Mouse (Mus musculus): ENCODE results near the gene Catsperg1. TPM values are rescaled to one million over a fixed set of nuclear protein-coding genes. Genes with fewer than 3 reads are reported as not detected.
A peak's percentile ranks its signal among the peaks of the same experiment; 100 is the strongest.
"Not testable (repeated sequence)": the region's sequence is repeated elsewhere in the genome, so short reads cannot be mapped to it uniquely, and the experiment has no call there.

Gene Catsperg1
- total RNA-seq, 2 experiments from 2014 or later: 2.0 TPM

DNA sequence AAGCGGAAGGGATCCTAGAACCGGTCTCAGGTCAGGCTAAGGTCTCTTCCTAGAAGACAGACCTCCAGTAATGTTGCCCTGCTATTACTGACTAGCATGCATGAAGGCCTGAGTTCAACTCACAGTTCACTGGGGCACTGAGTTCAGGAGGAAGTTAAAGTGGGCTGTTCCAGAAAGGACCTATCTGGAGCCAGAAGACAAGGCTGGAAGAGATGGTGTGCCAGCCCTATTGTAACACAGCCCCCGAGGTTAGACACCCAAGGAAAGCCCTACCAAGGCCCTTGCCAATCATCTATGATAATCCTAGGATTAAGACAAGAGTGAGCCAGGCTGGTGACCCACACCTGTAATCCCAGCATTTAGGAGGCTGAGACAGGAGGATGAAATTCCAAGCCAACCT lies 17.7 kb upstream of the Catsperg1 start:
- no peak for DNase-seq (ENCODE audit: low spot score in 2 of 2)

DNA sequence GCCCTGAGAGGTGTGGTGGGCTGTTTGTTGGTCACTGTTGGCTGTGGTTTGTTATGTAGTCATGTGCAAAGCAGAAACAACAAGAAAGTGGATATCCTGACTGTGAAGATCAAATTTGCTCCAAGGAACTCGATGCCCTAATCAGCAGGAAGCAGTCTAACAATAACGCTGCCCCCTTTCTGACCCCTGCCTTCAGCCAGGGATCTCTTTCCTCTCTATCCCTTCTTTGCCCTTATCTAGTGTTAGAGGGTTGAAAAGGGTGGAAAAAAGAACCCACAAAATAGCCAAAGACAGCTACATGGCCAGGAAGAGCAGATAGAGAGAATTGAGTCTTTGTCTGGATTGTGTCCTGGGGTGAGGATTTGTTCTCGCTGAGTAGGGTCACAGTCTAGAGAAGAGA lies 16.7 kb upstream of the Catsperg1 start:
- DNase-seq (ENCODE audit: low spot score in 2 of 2): no peak

DNA sequence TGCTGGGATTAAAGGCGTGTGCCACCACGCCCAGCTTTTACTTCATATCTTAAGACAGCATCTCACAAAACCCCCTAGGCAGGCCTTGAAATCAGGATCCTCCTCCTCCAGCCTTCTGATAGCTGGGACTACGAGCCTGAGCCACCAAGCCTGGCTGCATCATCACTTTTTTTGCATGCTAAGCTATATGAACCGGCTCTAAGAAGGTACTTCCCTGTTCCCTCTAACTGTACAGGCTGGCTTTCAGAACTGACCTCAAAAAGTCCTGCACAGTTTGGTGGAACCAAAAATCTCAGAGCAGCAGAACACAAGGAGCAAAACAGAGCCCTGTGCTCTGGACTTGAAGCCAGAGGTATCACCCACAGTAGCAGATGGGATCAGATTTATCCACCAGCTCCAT lies 14.4 kb upstream of the Catsperg1 start:
- DNase-seq (ENCODE audit: low spot score in 2 of 2): no peak

GRCm38 (mm10) chr7:29225520-29225919 lies 11.7 kb upstream of the Catsperg1 start:
- no peak for DNase-seq (ENCODE audit: low spot score in 2 of 2)

DNA sequence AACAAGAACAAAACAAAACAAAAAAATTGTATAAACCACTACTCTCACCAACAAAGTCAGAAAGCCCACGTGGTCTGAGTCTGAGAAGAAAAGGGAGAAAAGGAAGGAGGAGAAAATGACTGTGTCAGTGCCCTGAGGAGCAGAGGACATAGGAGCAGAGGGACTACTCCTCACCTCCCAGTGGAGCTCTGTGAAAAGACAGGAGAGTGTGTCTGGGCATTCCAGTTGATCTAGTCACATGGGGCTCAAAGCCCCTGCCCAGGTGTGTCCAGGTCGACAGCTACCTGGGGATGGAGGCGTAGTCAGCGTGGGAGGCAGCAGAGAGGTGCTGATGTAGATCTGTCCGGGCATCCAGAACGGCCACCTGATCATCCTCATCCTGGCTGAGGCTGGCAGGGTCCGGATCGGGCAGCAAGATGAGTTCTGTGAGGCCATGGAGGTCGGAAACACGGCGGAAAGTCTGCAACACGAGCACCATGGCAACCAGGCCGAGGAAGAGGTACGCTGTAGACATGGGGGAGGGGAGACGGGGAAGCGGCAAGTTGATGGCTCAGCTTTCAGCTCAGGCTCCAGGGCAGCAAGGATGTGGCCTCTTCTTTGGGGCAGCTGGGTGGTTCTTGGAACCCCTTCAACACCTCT lies 11.0 kb upstream of the Catsperg1 start:
- no peak for DNase-seq (ENCODE audit: low spot score in 2 of 2)

- no peak for DNase-seq (ENCODE audit: low spot score in 2 of 2)
These were observed 1.0 kb upstream of the Catsperg1 start for GRCm38 (mm10) chr7:29214846-29215245.

DNA sequence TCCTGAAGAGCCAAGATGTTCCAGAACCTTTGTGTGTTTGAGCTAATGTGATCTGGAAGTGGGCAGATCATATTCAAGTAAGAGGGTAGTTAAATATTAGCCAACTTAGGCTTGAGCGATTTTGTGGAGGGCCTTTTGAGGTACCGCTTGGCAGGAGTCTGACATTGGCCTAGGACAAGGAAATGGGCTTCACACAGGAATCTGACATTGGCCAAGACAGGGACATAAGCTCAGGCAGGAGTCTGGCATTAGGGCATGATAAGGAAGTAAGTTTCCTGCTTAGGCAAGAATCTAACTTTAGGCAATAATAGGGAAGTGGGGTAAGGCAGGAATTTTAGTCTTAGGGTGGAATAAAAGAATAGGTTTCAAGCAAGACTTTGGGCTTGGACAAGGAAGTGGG lies 401 bp upstream of the Catsperg1 start:
- no peak for DNase-seq (ENCODE audit: low spot score in 2 of 2)

DNA sequence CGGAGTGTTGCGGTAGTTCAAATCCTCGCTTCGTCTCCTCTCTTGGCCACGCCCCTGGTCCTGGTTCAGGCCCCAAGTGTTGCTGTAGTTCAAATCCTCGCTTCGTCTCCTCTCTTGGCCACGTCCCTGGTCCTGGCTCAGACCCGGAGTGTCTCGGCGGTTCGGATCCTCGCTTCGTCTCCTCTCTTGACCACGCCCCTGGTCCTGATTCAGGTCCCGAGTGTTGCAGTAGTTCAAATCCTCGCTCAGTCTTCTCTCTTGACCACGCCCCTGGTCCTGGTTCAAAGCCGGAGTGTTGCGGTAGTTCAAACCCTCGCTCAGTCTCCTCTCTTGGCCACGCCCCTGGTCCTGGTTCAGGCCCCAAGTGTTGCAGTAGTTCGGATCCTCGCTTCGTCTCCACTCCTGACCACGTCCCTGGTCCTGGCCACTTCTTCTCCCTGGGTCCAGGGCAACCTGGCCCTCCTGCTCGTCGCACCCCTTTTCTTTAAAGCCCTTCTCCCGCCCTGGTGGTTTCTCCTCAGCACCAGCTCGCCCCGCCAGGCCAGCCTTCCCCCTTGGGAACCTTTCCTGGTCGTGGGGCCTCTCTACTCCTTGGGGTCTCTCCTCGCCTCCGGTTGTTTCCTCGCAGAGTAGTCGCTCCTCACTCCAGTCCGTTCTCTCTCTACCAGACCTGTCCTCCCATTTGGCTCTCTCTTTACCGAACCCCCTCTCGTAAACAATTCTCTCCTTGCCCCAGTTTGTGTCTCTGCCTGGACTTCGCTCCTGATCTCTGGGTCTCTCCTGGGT lies 867 bp downstream of the Catsperg1 start:
- DNase-seq (ENCODE audit: low spot score in 2 of 2): not testable (repeated sequence)

GRCm38 (mm10) chr7:29212199-29212765 lies 1.6 kb downstream of the Catsperg1 start:
- DNase-seq (ENCODE audit: low spot score in 2 of 2): no peak

DNA sequence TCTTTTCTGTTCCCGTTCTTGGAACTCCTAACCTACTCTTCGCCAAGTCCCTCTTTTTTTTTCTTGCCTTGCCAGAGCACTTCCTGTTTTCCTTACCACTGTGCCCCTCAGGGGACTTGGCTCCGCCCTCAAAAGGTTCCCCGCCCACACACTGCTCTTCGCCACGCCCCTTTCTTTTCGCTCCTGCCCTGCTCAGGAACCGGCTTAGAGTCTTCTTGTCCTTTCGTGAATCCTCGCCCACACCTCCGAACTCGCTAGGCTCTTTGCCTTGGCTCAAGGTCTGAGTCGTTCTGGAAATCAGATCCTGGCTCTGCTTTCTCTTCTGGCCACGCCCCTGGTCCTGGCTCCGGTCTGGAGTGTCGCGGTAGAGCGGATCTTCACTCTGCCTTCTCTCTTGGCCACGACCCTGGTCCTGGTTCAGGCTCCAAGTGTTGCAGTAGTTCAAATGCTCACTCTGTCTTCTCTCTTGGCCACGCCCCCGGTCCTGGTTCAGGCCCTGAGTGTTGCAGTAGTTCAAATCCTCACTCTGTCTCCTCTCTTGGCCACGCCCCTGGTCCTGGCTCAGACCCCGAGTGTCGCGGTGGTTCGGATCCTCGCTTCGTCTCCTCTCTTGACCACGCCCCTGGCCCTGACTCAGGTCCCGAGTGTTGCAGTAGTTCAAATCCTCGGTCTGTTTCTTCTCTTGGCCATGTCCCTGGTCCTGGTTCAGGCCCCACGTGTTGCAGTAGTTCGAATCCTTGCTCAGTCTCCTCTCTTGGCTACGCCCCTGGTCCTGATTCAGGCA lies 2.2 kb downstream of the Catsperg1 start:
- peak; percentile 51 to 69 for DNase-seq (ENCODE audit: low spot score in 2 of 2)

GRCm38 (mm10) chr7:29211013-29211412 lies 2.8 kb downstream of the Catsperg1 start:
- DNase-seq (ENCODE audit: low spot score in 2 of 2): peak in 1 of 2 experiments; percentile 24

- no peak for DNase-seq (ENCODE audit: low spot score in 2 of 2)
These were observed 11.3 kb downstream of the Catsperg1 start for GRCm38 (mm10) chr7:29202577-29202976.

GRCm38 (mm10) chr7:29194230-29194629 lies 19.6 kb downstream of the Catsperg1 start:
- DNase-seq (ENCODE audit: low spot score in 2 of 2): not testable (repeated sequence)

- not testable (repeated sequence) for DNase-seq (ENCODE audit: low spot score in 2 of 2)
These were observed 32.5 kb downstream of the Catsperg1 start for GRCm38 (mm10) chr7:29181323-29181722.

DNA sequence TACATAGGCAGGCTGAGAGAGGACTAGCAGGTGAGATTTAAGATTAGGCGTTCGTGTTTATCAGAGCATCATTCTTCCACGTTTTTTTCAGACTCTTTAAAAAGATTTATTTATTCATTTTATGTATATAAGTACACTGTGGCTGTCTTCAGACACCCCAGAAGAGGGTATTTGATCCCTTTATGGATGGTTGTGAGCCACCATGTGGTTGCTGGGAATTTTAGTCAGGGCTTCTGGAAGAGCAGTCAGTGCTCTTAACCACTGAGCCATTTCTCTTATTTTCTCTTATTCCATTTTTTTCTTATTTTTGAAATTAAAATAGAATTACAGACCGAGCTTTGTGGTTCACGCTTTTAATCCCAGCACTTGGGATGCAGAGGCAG lies 33.0 kb downstream of the Catsperg1 start:
- no peak for DNase-seq (ENCODE audit: low spot score in 2 of 2)

DNA sequence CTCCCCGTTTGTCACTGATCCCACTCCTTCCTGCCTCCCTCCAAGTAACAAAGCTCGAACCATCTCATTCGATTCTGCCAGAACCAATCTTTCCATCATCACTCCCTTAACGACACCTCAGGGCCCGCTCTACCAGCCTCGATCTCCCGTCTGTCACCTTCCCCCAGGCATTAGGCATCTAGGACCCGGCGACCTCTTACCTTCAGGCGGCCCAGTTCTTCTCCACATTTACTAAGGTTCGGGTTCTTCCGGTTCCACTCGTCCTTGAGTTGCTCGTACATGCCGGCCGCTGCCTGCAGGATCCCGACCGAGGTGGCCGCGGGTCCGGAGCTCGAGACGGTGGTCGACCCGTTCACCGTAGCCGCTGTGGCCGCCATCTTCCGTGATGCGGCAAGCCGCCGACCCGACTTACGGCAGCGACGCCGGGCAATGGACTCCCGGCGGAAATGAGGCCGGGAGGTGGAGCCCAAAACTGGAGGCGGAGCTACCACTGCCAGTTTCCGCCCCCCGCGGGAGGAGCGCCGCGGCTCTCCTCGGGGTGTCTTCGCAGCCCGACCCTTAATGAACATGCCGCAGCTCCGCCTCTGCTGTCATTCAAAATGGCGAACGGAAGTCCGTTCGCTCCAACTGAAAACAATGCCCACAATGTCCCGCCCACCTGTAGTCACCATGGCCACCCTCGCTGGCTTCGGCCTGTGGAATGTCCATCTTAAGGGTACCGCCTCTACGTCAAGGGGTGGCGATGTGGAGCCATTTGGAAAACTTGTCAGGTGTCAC lies 33.6 kb downstream of the Catsperg1 start, which contains the start of gene Psmd8:
Psmd8 (minus strand) TSS at position 625 of the 777 bp plus-strand sequence.
- peak; percentile 86 to 88 for DNase-seq (ENCODE audit: low spot score in 2 of 2)

GRCm38 (mm10) chr7:29179323-29179722 lies 34.5 kb downstream of the Catsperg1 start:
- DNase-seq (ENCODE audit: low spot score in 2 of 2): no peak

DNA sequence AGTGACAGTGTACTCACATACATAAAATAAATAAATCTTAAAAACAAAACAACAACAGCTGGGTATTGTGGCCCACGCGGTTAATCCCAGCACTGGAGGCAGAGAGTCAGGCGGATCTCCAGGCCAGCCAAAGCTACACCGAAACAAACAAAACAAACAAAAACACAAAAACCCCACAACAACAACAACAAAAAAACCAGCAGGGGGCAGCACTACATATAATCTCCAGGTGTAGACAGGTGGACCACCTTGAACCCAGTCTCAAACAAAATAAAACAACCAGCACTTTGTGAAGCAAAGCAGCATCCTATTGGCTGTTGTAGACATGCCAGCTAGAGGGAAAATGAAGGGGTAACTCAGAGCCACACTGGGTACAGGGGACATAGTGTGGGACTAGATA lies 35.7 kb downstream of the Catsperg1 start:
- DNase-seq (ENCODE audit: low spot score in 2 of 2): no peak

DNA sequence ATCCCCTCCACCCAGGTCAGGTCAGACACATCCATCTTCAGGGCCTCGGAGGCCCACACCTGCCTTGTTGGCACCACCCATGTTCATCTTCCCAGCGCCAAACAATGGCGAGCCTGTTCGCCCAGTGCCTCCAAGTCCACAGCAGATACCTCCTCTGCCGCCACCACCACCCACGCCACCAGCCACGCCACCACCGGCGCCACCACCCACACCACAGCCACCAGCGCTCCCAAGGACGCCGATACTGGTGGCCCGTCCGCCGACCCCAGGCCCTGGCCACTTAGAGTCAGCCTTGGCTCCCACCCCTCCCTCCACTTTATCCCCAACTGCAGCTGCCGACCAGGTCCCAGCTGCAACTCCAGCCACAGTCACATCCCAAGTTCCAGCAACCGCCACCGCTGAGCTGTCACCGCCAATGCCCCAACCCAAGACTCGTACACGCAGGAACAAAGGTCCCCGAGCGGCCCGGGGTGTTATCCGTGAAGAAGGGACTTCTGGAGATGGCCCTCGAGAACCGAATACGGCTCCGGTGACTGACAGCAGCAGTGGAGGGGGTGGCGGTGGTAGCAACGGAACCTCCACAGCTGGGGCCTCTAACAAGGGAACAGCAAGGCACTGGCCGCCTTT lies 41.3 kb downstream of the Catsperg1 start:
- DNase-seq (ENCODE audit: low spot score in 2 of 2): no peak

- no peak for DNase-seq (ENCODE audit: low spot score in 2 of 2)
These were observed 42.2 kb downstream of the Catsperg1 start for GRCm38 (mm10) chr7:29171562-29172097.

Measured in adrenal gland, postnatal 4 days (tissue).